Mouse (Mus musculus): Measurements from ENCODE around the gene Fcer1g.

DNA sequence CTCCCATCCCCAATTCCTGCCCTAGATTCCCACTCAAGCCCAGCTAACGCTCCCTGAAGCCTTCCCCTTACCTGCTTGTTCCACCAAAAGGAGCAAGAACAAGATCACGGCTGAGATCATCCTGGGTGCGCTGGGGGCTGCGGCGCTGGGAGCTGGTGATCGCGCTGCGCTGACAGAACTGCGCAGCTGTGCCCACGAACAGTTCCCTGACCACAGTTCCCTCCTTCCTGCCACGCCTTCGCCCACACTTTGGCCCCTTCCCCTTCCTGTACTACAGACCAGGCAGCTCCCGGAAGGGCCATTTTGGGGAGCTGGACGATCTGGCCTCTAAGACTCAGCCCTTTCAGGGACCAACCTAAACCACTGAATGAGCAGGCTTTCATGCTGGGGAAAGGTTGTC is at the start of gene Fcer1g:
- no peak for TF ChIP-seq POLR2A (IDR thresholded peaks at IDR 0.05; ENCODE audit: low read depth, low read length)
- no peak for TF ChIP-seq CTCF (conservative IDR thresholded peaks at IDR 0.05; ENCODE audit: insufficient read depth, insufficient read length, low read depth, low read length)

All from kidney, adult 2 months (tissue).